Mouse (Mus musculus): ENCODE measurements at regions not wholly inside any gene's neighbourhood (a gene's known extent, or its start where the extent isn't known, plus 50 kb on each side); places are given as distances from the start of the nearest gene placed in this dataset.

GRCm38 (mm10) chr1:118765525-118765924 is 137.8 kb downstream of the Tfcp2l1 start:
- H3K4me3 ChIP-seq (replicated peaks; ENCODE audit: insufficient read depth, low read depth, low read length) = no peak overlapping the region
- no peak overlapping the region for H3K27ac ChIP-seq (ENCODE audit: insufficient read depth, low read length)
- peak in 1 of 2 experiments; percentile 12 for DNase-seq
- TF ChIP-seq CTCF (IDR thresholded peaks at IDR 0.05; ENCODE audit: borderline replicate concordance, insufficient read depth, low read depth, low read length) = no peak
- no peak for TF ChIP-seq POLR2A (IDR thresholded peaks at IDR 0.05; ENCODE audit: borderline replicate concordance, insufficient read depth, low read length)
- WGBS = 18% methylated on average over 9 of the region's 9 CpGs
- no peaks in the 10 kb centered on the region for H3K4me1 ChIP-seq (ENCODE audit: control insufficient read depth, insufficient read depth, low read length)
- H3K27me3 ChIP-seq (ENCODE audit: control insufficient read depth, insufficient read depth, low read length) = no peaks in the 10 kb centered on the region; the same call in 1 of the 2 replicates

GRCm38 (mm10) chr1:118768831-118769230 is 141.1 kb downstream of the Tfcp2l1 start:
- WGBS = 29% methylated on average over 4 of the region's 4 CpGs
- no peaks in the 10 kb centered on the region for H3K27me3 ChIP-seq (ENCODE audit: control insufficient read depth, insufficient read depth, low read length)
- TF ChIP-seq POLR2A (IDR thresholded peaks at IDR 0.05; ENCODE audit: borderline replicate concordance, insufficient read depth, low read length) (no peak), CTCF (IDR thresholded peaks at IDR 0.05; ENCODE audit: borderline replicate concordance, insufficient read depth, low read depth, low read length) (peak; percentile 51; the same call in 1 of the 2 replicates)
- H3K4me1 ChIP-seq (ENCODE audit: control insufficient read depth, insufficient read depth, low read length) = no peaks in the 10 kb centered on the region
- H3K4me3 ChIP-seq (replicated peaks; ENCODE audit: insufficient read depth, low read depth, low read length) = no peak overlapping the region
- DNase-seq = peak; percentile 29 to 30
- H3K27ac ChIP-seq (ENCODE audit: insufficient read depth, low read length) = no peak overlapping the region

GRCm38 (mm10) chr1:118772261-118772660 is 144.5 kb downstream of the Tfcp2l1 start:
- Histone ChIP-seq H3K4me3 (replicated peaks; ENCODE audit: insufficient read depth, low read depth, low read length) (no peak overlapping the region), H3K27ac (ENCODE audit: insufficient read depth, low read length) (no peak overlapping the region), H3K4me1 (ENCODE audit: control insufficient read depth, insufficient read depth, low read length) (no peaks in the 10 kb centered on the region), H3K27me3 (ENCODE audit: control insufficient read depth, insufficient read depth, low read length) (no peaks in the 10 kb centered on the region)
- peak; percentile 48 to 53 for DNase-seq
- 10% methylated on average over 9 of the region's 9 CpGs for WGBS
- TF ChIP-seq POLR2A (IDR thresholded peaks at IDR 0.05; ENCODE audit: borderline replicate concordance, insufficient read depth, low read length) (no peak), CTCF (IDR thresholded peaks at IDR 0.05; ENCODE audit: borderline replicate concordance, insufficient read depth, low read depth, low read length) (peak; percentile 60; the same call in 1 of the 2 replicates)

- no peak for DNase-seq
- no peak for TF ChIP-seq POLR2A (IDR thresholded peaks at IDR 0.05; ENCODE audit: borderline replicate concordance, insufficient read depth, low read length)
- no peak for TF ChIP-seq CTCF (IDR thresholded peaks at IDR 0.05; ENCODE audit: borderline replicate concordance, insufficient read depth, low read depth, low read length)
- Histone ChIP-seq H3K27ac (ENCODE audit: insufficient read depth, low read length) (no peak overlapping the region), H3K4me3 (replicated peaks; ENCODE audit: insufficient read depth, low read depth, low read length) (no peak overlapping the region), H3K4me1 (ENCODE audit: control insufficient read depth, insufficient read depth, low read length) (no peaks in the 10 kb centered on the region), H3K27me3 (ENCODE audit: control insufficient read depth, insufficient read depth, low read length) (no peaks in the 10 kb centered on the region)
- 41% methylated on average over 10 of the region's 10 CpGs for WGBS
These were observed 149.1 kb downstream of the Tfcp2l1 start for GRCm38 (mm10) chr1:118776594-118777441.
